Mouse (Mus musculus) megakaryocyte, embryonic 14.5 days (primary cell): ENCODE data around the gene Entpd8.

Experiments used
- FLI1 ChIP-seq: IDR thresholded peaks from 2 replicates; pipeline ENCODE4 v1.6.1; 2012; ENCODE audit warnings: low read length, inconsistent platforms, mixed read lengths
- GATA1 ChIP-seq: IDR thresholded peaks from 3 replicates; pipeline ENCODE4 v1.6.1; 2012; ENCODE audit warnings: mixed read lengths, low read length, inconsistent platforms, borderline replicate concordance

DNA sequence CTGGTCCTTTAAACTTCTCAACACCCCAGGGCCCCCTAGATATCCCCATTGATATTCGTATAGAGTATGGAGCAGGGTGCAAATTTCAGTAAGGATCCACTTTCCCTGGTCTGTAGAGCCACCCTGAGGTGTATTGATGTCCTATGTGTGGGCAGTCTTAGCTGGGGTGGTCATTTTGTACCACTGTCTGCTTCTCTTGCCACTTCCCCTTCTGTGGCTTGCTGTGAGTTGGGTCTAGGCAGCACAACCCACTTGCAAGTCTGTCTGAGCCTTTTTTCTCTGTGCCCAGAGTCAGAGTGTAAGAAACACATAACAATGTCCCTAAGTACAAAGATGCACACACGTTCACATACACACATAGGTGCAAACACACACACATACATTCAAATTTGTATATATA is 34.2 kb downstream of the Entpd8 start:
- TF ChIP-seq GATA1 = no peak
- TF ChIP-seq FLI1 = no peak
